Mouse (Mus musculus) stomach, postnatal 0 days (tissue): ENCODE results near the gene Nrl.

Experiments
- CTCF ChIP-seq: IDR thresholded peaks from 2 replicates; pipeline ENCODE4 v1.5.1; 2016; ENCODE audit warnings: antibody characterized with exemption, low read depth, mild to moderate bottlenecking, moderate library complexity
- EP300 ChIP-seq: optimal IDR thresholded peaks from 2 replicates; pipeline ENCODE3; 2016; ENCODE audit warnings: antibody characterized with exemption

DNA sequence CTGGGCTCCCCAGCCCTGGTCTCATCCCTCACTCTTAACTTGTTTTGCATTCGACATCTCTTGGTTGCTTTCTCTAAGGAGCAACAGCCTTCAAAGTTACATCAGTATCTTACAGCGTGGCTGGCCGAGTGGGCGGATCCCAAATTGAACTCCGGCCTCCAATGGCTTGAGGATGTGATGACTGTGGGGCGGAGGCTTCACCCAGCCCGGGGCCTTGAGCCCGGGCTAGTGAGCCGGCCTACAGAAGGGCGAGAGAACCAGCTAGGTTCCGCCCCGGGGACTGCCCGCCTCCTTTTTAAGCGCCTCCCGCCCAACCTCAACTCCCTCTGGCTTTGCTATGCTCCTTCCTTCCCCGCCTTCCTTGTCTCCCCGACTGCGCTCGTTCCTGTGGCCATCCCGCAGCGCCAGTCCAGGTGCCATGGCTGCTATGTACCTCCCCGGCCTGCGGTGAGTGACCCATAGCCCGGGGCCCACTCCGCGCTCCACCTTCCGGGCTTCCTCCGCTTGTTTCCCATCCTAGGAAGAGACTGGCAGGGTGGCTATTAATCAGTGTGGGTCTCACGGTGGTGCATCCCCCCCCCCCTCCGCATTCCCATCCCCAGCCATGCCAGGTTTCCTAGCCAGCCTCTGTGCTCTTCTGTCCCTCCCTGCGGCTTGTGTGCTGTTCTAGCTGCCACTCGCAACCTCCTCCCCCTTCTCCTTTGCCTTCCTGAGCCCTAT lies 15.4 kb upstream of the Nrl start, which contains the start of gene Pck2:
- TF ChIP-seq CTCF: peak; percentile 29
- TF ChIP-seq EP300: no peak
